Mouse (Mus musculus) bone marrow macrophage, adult 2 months (primary cell): ENCODE results near the gene Fam209.

ENCODE experiments used
- CTCF ChIP-seq: IDR thresholded peaks from 2 replicates; pipeline ENCODE4 v1.5.1; 2012; ENCODE audit warnings: low read depth, mild to moderate bottlenecking, low read length, moderate library complexity
- POLR2A ChIP-seq: IDR thresholded peaks from 2 replicates; pipeline ENCODE4 v1.6.1; 2012; ENCODE audit warnings: mild to moderate bottlenecking, low read depth, low read length, borderline replicate concordance

GRCm38 (mm10) chr2:172430609-172431008 lies 41.7 kb upstream of the Fam209 start:
- TF ChIP-seq POLR2A (no peak), CTCF (no peak)
